Mouse (Mus musculus): ENCODE data around the gene Hoxa4. TPM values are rescaled to one million over a fixed set of nuclear protein-coding genes. Genes with fewer than 3 reads are reported as not detected.

The Hoxa4 gene
- total and polyA plus RNA-seq, 3 experiments: 0.19 TPM; not detected in 2

DNA sequence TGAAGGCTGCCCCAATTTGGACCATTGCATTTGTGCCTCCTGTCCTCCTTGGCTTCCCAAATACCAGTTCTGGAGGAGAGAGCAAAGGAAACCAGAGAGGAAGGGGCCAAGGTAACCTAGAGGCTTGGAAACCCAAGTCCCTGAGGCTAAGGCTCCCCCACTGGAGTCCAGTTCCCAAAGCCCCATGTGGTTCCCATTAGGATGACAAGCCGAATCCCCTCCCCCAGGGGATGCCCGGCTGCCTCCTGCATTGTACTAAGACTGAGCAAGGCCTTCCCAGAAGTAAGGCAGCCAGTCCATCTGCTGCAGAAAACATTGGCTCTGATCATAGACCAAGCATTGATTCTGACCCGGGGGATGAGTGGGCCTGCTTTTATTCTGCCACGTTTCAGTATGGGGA is 20.2 kb downstream of the Hoxa4 start:
- Histone ChIP-seq H3K27ac (ENCODE audit: insufficient read depth, low read depth) (no peak overlapping the region), H3K27me3 (replicated peaks) (no peaks in the 10 kb centered on the region), H3K4me3 (replicated peaks in 1 of 3; ENCODE audit: low read depth in 2 of 3, low read length in 2 of 3, poor library complexity in 1 of 3) (no peak overlapping the region), H3K4me1 (ENCODE audit: control insufficient read depth in 1 of 2, insufficient read depth in 2 of 2) (no peaks in the 10 kb centered on the region), H3K9me3 (replicated peaks; ENCODE audit: low read length) (peaks cover 9% of the 10 kb centered on the region), H3K9ac (ENCODE audit: insufficient read depth, low read depth) (no peak overlapping the region), H3K36me3 (replicated peaks in 1 of 2; ENCODE audit: control insufficient read depth in 1 of 2, insufficient read depth in 1 of 2, low read length in 1 of 2) (peaks cover 3 to 21% of the 10 kb centered on the region in 2 experiments), H3K79me2 (replicated peaks; ENCODE audit: control insufficient read depth, extremely low read depth, insufficient read depth, poor library complexity, severe bottlenecking) (no peaks in the 10 kb centered on the region), H3K4me2 (ENCODE audit: insufficient read depth, low read depth, poor library complexity, severe bottlenecking) (no peak overlapping the region)
- no peak for DNase-seq (ENCODE audit: extremely low read depth)
- TF ChIP-seq TCF12 (IDR thresholded peaks at IDR 0.05; ENCODE audit: low read depth, low read length) (no peak), NRF1 (IDR thresholded peaks at IDR 0.05; ENCODE audit: low read depth, low read length) (no peak), E2F4 (IDR thresholded peaks at IDR 0.05; ENCODE audit: insufficient replicate concordance, low read depth, low read length) (no peak), HCFC1 (IDR thresholded peaks at IDR 0.05; ENCODE audit: low read depth, low read length) (no peak), NELFE (IDR thresholded peaks at IDR 0.05; ENCODE audit: low read depth, low read length) (no peak), ZKSCAN1 (IDR thresholded peaks at IDR 0.05; ENCODE audit: borderline replicate concordance, low read depth, low read length) (no peak), POLR2A (IDR thresholded peaks at IDR 0.05; ENCODE audit: low read depth, low read length) (no peak), IRF4 (IDR thresholded peaks at IDR 0.05; ENCODE audit: low read depth, low read length) (no peak), ZNF384 (IDR thresholded peaks at IDR 0.05; ENCODE audit: low read depth, low read length) (no peak), ELF1 (IDR thresholded peaks at IDR 0.05; ENCODE audit: low read depth, low read length) (no peak), ZMIZ1 (IDR thresholded peaks at IDR 0.05; ENCODE audit: low read depth, low read length) (no peak), EP300 (IDR thresholded peaks at IDR 0.05; ENCODE audit: low read length) (no peak), USF2 (conservative IDR thresholded peaks at IDR 0.05; ENCODE audit: low read depth, low read length) (no peak)
- in situ Hi-C loops (cut with MboI; ENCODE audit: low pct_ligation_motif_present, low pct_unique_long_range_greater_than_20kb, low sequenced_read_pairs) (no loop called here), dilution Hi-C loops (cut with MboI; ENCODE audit: extremely low pct_ligation_motif_present, extremely low pct_unique_long_range_greater_than_20kb, low sequenced_read_pairs) (no loop called here)

DNA sequence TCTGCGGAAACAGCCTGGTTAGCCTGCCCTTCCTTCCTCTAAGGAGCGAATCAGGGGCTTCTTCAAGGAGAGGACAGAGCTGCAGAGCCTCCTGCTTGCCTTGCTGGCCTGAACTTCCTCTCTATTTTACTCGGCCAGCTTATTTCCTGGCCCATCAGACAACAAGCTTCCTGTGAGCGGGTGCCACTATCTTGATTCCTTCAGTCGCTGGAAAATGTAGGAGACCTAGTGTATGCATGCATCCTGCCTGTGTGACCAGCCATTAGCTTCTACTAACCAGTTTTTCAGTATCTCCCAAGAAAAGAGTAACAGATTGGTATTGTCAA is 20.7 kb downstream of the Hoxa4 start:
- no peak overlapping the region for H3K4me2 ChIP-seq (ENCODE audit: insufficient read depth, low read depth, poor library complexity, severe bottlenecking)

More for the DNA sequence above, 20.7 kb downstream of the Hoxa4 start:
- in situ Hi-C loops (cut with MboI; ENCODE audit: low pct_ligation_motif_present, low pct_unique_long_range_greater_than_20kb, low sequenced_read_pairs): no loop called here
- Histone ChIP-seq H3K36me3 (replicated peaks in 1 of 2; ENCODE audit: control insufficient read depth in 1 of 2, insufficient read depth in 1 of 2, low read length in 1 of 2) (peaks cover 3 to 23% of the 10 kb centered on the region in 2 experiments), H3K27me3 (replicated peaks) (no peaks in the 10 kb centered on the region), H3K9ac (ENCODE audit: insufficient read depth, low read depth) (no peak overlapping the region), H3K9me3 (replicated peaks; ENCODE audit: low read length) (peaks cover 9% of the 10 kb centered on the region), H3K4me1 (ENCODE audit: control insufficient read depth in 1 of 2, insufficient read depth in 2 of 2) (no peaks in the 10 kb centered on the region), H3K4me3 (replicated peaks in 1 of 3; ENCODE audit: low read depth in 2 of 3, low read length in 2 of 3, poor library complexity in 1 of 3) (no peak overlapping the region), H3K27ac (ENCODE audit: insufficient read depth, low read depth) (no peak overlapping the region), H3K79me2 (replicated peaks; ENCODE audit: control insufficient read depth, extremely low read depth, insufficient read depth, poor library complexity, severe bottlenecking) (no peaks in the 10 kb centered on the region)
- no peak for DNase-seq (ENCODE audit: extremely low read depth)
- TF ChIP-seq TBP (conservative IDR thresholded peaks at IDR 0.05; ENCODE audit: low read depth, low read length) (no peak), POLR2AphosphoS2 (IDR thresholded peaks at IDR 0.05; ENCODE audit: low read depth, low read length) (no peak), ZMIZ1 (IDR thresholded peaks at IDR 0.05; ENCODE audit: low read depth, low read length) (no peak), E2F4 (IDR thresholded peaks at IDR 0.05; ENCODE audit: insufficient replicate concordance, low read depth, low read length) (no peak), POLR2A (IDR thresholded peaks at IDR 0.05; ENCODE audit: low read depth, low read length) (no peak), IRF4 (IDR thresholded peaks at IDR 0.05; ENCODE audit: low read depth, low read length) (no peak), CHD2 (IDR thresholded peaks at IDR 0.05; ENCODE audit: low read length) (no peak), MAFK (IDR thresholded peaks at IDR 0.05; ENCODE audit: insufficient replicate concordance, low read length) (no peak), JUN (IDR thresholded peaks at IDR 0.05; ENCODE audit: insufficient read depth, low read depth, low read length) (no peak), ZNF384 (IDR thresholded peaks at IDR 0.05; ENCODE audit: low read depth, low read length) (no peak)
- dilution Hi-C loops (cut with MboI; ENCODE audit: extremely low pct_ligation_motif_present, extremely low pct_unique_long_range_greater_than_20kb, low sequenced_read_pairs): no loop called here

All from CH12.LX (cell line).